22 mouse cellular contexts compared by ENCODE assay signal in genomic region chr17:32068381-32068780, GRCm38 (mm10). TPM values are rescaled to one million over a fixed set of nuclear protein-coding genes. Genes with fewer than 3 reads are reported as not detected.
"Had no signal": no experiment of that assay in that cellular context is flagged by ENCODE, and none has a peak within 500 bp of the region (broad histone marks: within the 10 kb centered on the region; RNA-seq: fewer than 3 reads in every experiment).

No protein-coding gene starts in this region.

- DNase-seq: kidney, adult 18-20 months; kidney, postnatal 10 days; kidney, postnatal 36 days; layer of hippocampus, postnatal 36 days; lung, adult 2 months; lung, postnatal 14 days; lung, postnatal 4 days; thymus, adult 2 months; thymus, postnatal 14 days; thymus, postnatal 4 days had no signal

- H3K27ac ChIP-seq: left cerebral cortex, adult 2 months; limb, embryonic 12.5 days; limb, embryonic 15.5 days; liver, embryonic 15.5 days; midbrain, embryonic 12.5 days; midbrain, embryonic 15.5 days; stomach, postnatal 0 days had no signal

- H3K4me2 ChIP-seq: limb, embryonic 12.5 days; limb, embryonic 15.5 days; liver, embryonic 11.5 days; liver, embryonic 15.5 days; midbrain, embryonic 12.5 days; midbrain, embryonic 15.5 days had no signal

- H3K4me1 ChIP-seq: limb, embryonic 12.5 days; limb, embryonic 15.5 days; midbrain, embryonic 12.5 days; midbrain, embryonic 15.5 days had no signal

- ATAC-seq: midbrain, embryonic 15.5 days had no signal

- H3K4me3 ChIP-seq: left cerebral cortex, adult 2 months; limb, embryonic 12.5 days; limb, embryonic 15.5 days; liver, embryonic 15.5 days; midbrain, embryonic 12.5 days; midbrain, embryonic 15.5 days; myocyte had no signal

- H3K9ac ChIP-seq: limb, embryonic 12.5 days; limb, embryonic 15.5 days; liver, embryonic 15.5 days; midbrain, embryonic 12.5 days; midbrain, embryonic 15.5 days had no signal

- H3K27me3 ChIP-seq: limb, embryonic 12.5 days; limb, embryonic 15.5 days; liver, embryonic 15.5 days; midbrain, embryonic 12.5 days; midbrain, embryonic 15.5 days had no signal

- H3K9me3 ChIP-seq: liver, embryonic 15.5 days; midbrain, embryonic 12.5 days; midbrain, embryonic 15.5 days had no signal

- H3K36me3 ChIP-seq: limb, embryonic 15.5 days; liver, embryonic 15.5 days; midbrain, embryonic 12.5 days; midbrain, embryonic 15.5 days had no signal

RNA-seq across cellular contexts. Expression of gene Hsf2bp, which starts 32.2 kb away (rescaled TPM):
- total RNA-seq: megakaryocyte progenitor cell, adult 5-6 weeks; megakaryocyte-erythroid progenitor cell, adult 5-6 weeks; monocyte, adult 5-6 weeks had no signal
